Mouse (Mus musculus) MN1 (cell line): ENCODE data around the gene Rbms3.

Experiments used
- DNase-seq: peaks from one replicate; pipeline ENCODE4 v3.0.0-alpha.2; 2016; ENCODE audit warnings: low spot score

Rbms3 gene

GRCm38 (mm10) chr9:117251521-117252368, 378.0 kb downstream of the Rbms3 start:
- peak; percentile 63 for DNase-seq

- DNase-seq: no peak
Observed at GRCm38 (mm10) chr9:117250831-117251165, 378.9 kb downstream of the Rbms3 start.

GRCm38 (mm10) chr9:117250036-117250830, 379.5 kb downstream of the Rbms3 start:
- peak; percentile 39 for DNase-seq

- no peak for DNase-seq
Observed at GRCm38 (mm10) chr9:117247311-117247980, 382.3 kb downstream of the Rbms3 start.

GRCm38 (mm10) chr9:117246173-117246572, 383.5 kb downstream of the Rbms3 start:
- DNase-seq: no peak

GRCm38 (mm10) chr9:117243365-117243764, 386.3 kb downstream of the Rbms3 start:
- DNase-seq: no peak

- DNase-seq: no peak
Observed at GRCm38 (mm10) chr9:117234726-117235075, 395.0 kb downstream of the Rbms3 start.

GRCm38 (mm10) chr9:117234065-117234725, 395.5 kb downstream of the Rbms3 start:
- no peak for DNase-seq

GRCm38 (mm10) chr9:117222741-117223140, 407.0 kb downstream of the Rbms3 start:
- no peak for DNase-seq

- DNase-seq: no peak
Observed at GRCm38 (mm10) chr9:117221481-117221880, 408.2 kb downstream of the Rbms3 start.

- no peak for DNase-seq
Observed at GRCm38 (mm10) chr9:117216026-117216755, 413.5 kb downstream of the Rbms3 start.

GRCm38 (mm10) chr9:117212023-117212422, 417.7 kb downstream of the Rbms3 start:
- DNase-seq: no peak

GRCm38 (mm10) chr9:117210344-117210743, 419.4 kb downstream of the Rbms3 start:
- no peak for DNase-seq

GRCm38 (mm10) chr9:117205395-117205794, 424.3 kb downstream of the Rbms3 start:
- no peak for DNase-seq

GRCm38 (mm10) chr9:117200067-117200658, 429.6 kb downstream of the Rbms3 start:
- no peak for DNase-seq

GRCm38 (mm10) chr9:117197531-117197930, 432.2 kb downstream of the Rbms3 start:
- no peak for DNase-seq

- DNase-seq: no peak
Observed at GRCm38 (mm10) chr9:117192565-117193540, 436.9 kb downstream of the Rbms3 start.

GRCm38 (mm10) chr9:117192093-117192492, 437.6 kb downstream of the Rbms3 start:
- DNase-seq: no peak

GRCm38 (mm10) chr9:117188406-117188805, 441.3 kb downstream of the Rbms3 start:
- peak; percentile 80 for DNase-seq
